Mouse (Mus musculus) urinary bladder, postnatal 25 days (tissue): ENCODE measurements at regions not wholly inside any gene's neighbourhood (a gene's known extent, or its start where the extent isn't known, plus 50 kb on each side); places are given as distances from the start of the nearest gene placed in this dataset.

ENCODE experiments used
- DNase-seq: peaks from one replicate; pipeline ENCODE4 v3.0.0; 2022; ENCODE audit warnings: low spot score

DNA sequence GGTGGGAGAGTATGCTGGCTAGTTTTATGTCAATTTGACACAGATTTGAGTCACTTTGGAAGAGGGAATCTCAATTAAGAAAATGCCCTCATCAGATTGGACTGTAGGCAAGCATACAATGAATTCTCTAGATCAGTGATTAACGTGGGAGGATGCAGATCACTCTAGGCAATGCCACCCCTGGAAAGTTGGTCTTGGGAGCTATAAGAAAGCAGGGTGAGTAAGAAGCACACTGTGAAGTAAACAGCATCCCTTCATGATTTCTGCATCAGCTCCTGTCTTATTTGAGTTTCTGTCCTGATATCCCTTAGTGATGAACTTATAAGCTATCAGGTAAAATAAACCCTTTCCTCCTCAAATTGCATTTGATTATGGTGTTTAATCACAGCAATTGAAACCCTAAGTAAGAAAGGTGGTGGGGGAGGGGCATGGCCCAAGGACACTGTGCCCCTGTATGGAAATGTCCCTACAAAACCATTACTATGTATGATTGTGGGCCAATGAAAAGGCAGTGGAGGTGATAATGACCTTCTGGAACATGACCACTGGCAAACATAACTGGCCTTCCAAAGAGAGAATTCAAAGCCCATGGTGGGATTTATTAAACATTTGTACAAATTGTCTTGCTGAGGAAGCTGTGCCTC, 640.3 kb upstream of the Vstm2b start:
- DNase-seq, result no peak

- peak; percentile 10 for DNase-seq
These were observed 639.8 kb upstream of the Vstm2b start for GRCm38 (mm10) chr7:40258377-40258739.

GRCm38 (mm10) chr7:40273459-40274072, 624.6 kb upstream of the Vstm2b start:
- peak; percentile 41 for DNase-seq

DNA sequence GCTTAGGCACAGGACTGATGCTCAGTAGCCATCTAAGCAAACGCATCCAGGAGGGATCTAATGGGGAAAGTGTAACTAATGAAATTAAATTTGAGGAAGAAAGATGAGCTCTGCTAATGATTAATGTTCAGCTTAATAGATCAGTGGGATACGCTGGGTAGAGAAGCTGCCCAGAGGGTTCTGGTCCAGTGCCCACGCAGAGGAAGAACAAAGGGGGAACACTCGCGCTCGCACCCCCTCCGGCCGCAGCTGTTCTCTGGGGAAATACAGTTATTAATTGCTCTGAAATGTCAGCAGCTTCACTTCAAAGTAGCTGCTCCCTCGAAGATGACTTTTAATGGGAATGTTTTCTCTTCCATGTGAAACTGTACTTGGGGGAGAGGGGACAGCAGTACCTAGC, 623.0 kb upstream of the Vstm2b start:
- no peak for DNase-seq

- no peak for DNase-seq
These were observed 622.5 kb upstream of the Vstm2b start for GRCm38 (mm10) chr7:40275658-40276057.

GRCm38 (mm10) chr7:40276116-40276515, 622.0 kb upstream of the Vstm2b start:
- no peak for DNase-seq

DNA sequence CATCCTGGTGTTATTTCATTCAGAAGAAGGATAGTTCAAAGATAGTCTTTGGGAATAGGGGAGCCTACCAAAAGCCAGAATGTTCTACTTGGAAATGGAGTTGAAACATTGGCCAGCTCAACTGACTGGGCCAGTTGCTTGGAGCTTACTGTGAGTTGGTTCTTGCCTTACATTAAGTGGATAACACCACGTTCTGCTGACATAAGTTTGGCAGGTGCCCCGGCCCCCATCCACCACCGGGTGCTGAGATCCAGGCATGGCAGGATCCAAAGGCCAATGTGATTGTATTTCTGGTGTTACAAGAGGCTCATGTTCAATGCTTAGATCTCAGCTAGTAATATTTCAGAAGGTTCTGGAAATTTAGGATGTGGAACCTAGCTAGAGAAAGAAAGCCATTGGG, 608.0 kb upstream of the Vstm2b start:
- no peak for DNase-seq

GRCm38 (mm10) chr7:40310558-40310957, 587.6 kb upstream of the Vstm2b start:
- no peak for DNase-seq

DNA sequence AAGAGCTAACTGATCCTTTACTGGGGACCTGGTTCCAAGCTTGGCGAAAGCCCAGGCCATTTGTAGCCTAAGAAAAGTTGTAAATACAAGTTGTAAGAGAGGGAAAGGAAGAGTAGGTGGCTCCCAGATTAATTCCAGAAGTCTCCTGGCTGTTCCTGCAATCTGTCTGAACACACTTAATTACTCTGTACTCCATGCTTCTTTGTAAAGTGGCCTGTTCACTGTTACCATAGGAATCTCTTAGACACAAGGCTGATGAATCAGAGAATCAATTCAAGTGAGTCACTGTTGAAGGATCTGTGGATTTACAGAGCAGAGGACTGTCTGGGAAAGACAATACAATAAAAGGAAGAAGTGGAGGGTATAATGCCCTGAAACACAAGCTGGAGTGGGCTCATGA, 577.0 kb upstream of the Vstm2b start:
- no peak for DNase-seq

DNA sequence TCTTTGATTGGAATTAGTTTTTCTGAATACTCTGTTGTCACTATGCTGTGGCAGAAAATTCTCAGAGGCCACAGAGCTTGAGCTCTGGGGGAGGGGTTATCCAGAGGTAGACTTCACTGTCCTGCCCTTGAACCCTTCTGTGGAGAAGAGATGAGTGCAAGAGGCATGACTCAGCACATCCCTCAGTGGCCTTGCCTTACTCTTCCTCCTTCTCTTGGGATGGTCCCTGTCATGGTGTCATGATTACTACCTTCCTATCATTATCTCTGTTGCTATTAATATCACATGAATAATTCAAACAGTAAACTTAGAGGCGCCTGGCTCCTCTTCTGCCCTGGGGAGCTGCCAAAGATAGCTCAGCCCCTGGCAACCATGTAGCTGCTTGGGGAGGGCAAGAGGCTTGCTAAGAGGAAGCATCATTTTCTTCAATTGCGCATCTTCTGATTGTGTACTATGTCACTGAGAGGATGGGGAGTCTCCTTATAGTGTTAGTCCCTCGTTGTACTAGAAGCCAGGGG, 572.9 kb upstream of the Vstm2b start:
- no peak for DNase-seq

DNA sequence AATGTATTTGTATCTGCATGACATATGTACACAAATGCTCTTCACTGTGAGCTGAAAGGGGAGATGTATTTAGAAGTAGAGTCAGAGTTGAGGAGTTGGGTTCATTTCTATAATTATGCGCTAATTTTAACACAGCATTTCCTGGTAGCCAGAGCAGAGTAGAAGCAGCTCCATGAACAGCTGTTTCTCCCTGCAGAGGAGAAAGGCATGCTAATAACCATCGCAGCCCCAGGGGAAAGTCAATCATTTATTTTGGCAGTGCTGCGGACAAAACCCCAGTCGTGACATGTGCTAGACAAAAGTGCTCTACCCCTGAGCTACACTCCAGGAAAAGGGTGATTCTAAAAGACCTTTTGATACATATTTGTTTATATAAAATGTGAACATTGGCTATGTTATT, 565.7 kb upstream of the Vstm2b start:
- no peak for DNase-seq

DNA sequence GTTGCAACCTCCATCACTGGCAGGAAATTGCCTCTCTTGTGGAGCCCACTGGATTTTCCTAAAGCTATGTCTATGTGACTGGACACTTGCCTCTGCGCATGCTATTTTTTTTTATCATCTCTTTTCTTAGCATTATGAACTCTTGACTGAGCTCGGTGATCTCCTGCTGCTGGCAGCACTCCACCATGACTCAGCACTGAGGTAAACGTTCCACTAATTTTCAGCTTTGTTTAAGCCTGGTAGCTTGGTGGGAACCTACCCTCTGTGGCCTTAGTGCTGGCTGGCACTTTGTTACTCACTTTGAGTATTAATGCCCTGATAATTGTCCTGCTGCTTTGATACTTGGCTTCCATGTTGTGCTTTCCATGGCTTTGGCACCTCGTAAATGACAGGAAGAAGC, 545.8 kb upstream of the Vstm2b start:
- DNase-seq, result no peak

- no peak for DNase-seq
These were observed 535.4 kb upstream of the Vstm2b start for GRCm38 (mm10) chr7:40362719-40363118.

- DNase-seq, result no peak
These were observed 525.4 kb upstream of the Vstm2b start for GRCm38 (mm10) chr7:40372713-40373112.

GRCm38 (mm10) chr7:40377839-40378238, 520.3 kb upstream of the Vstm2b start:
- no peak for DNase-seq

DNA sequence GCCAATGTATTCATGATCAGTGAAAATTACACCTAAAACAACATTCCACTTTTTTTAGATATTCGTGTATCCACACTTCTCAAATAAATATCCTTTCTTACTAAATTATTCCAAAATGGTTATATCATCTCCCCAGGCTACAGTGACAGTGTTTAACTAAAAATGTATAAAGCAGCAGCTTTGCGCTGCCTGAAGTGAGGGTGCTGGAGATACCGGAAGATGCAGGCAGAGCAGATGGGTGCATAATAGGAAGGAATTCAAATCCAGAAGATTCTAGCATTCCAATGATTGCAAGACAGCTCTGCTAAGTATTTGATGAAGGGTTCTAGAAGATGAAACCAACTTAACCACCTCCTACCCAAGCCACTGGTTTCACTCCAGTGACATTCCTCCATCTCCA, 516.9 kb upstream of the Vstm2b start:
- no peak for DNase-seq

GRCm38 (mm10) chr7:40388152-40388551, 510.0 kb upstream of the Vstm2b start:
- DNase-seq, result no peak

- DNase-seq, result no peak
These were observed 508.3 kb upstream of the Vstm2b start for GRCm38 (mm10) chr7:40389795-40390194.

- no peak for DNase-seq
These were observed 507.2 kb upstream of the Vstm2b start for GRCm38 (mm10) chr7:40390927-40391326.

DNA sequence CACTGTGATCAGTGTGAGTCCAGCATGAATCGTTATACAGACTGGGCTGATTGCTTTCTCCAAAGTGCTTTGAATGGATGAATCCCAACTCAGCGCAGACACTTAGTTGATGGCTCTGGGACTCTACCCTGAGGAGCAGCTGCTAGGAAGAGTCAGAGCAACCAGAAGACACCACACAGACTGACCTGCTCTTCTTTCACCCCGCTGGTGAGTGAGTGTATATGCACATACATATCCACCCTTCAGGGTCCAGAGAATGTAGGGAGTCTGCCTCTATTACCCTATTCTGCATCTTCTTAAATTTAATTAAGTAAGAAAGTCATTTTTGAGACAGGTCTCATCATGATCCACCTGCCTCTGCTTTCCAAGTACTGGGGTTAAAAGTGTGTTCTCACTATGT, 506.5 kb upstream of the Vstm2b start:
- no peak for DNase-seq

GRCm38 (mm10) chr7:40392207-40392606, 505.9 kb upstream of the Vstm2b start:
- no peak for DNase-seq

- DNase-seq, result no peak
These were observed 505.4 kb upstream of the Vstm2b start for GRCm38 (mm10) chr7:40392699-40393098.

DNA sequence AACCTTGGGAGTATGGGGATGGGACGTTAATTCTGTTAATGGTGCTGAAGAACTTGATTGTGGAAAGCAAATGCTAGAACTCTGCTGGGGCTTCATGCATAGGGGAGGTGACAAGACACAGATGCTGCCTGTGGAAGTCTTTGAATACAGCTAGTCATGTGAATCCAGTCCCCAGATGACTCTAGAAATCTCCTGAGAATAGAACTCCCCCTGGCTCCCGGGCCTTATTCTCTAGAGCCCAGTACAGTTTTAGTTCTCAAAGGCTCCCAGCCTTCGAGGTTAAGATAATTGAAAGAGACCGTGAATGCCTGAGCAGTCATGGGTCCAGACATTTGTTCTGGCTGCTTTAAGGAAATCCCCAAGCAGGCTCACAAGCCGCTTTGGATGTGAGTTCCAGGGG, 499.9 kb upstream of the Vstm2b start:
- no peak for DNase-seq

DNA sequence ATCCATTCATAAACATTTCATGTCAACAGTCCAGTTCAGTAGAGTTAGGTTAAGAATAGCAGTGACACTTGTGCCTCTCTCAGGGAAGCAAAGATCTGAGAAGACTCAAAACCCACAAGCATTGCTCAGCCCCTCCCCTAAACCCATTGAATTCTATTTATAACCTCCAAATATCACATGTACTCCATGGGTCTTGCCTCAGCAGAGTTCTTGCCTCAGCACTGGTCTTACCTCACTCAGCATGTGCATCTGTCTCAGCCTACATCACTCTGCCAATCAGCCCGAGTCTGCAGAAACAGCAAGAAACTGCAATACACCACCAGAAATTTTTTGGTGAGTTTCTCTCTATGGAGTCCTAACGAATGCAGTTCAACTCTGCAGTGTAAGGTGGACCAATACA, 478.8 kb upstream of the Vstm2b start:
- DNase-seq, result no peak
